Mouse (Mus musculus) midbrain, embryonic 12.5 days (tissue): Measurements from ENCODE around the gene Tsc1. TPM values are rescaled to one million over a fixed set of nuclear protein-coding genes. Genes with fewer than 3 reads are reported as not detected.

Experiments used
- ATAC-seq: fragments of 200-750 bp; cut with Nextera tagmentation; 2 replicates; pipeline ENCODE4 v1.8.0; 2017; ENCODE audit warnings: low read depth, moderate TSS enrichment, moderate library complexity; ENCODE audit not compliant: low FRiP score
- H3K27ac ChIP-seq: fragments of 300-500 bp; sonication (generic); replicated peaks from 2 replicates; pipeline ENCODE4 v1.5.1; 2016; ENCODE audit warnings: mild to moderate bottlenecking
- H3K27me3 ChIP-seq: fragments of 300-500 bp; sonication (generic); 2 replicates; pipeline ENCODE4 v1.6.1; 2016; ENCODE audit warnings: mild to moderate bottlenecking
- H3K36me3 ChIP-seq: fragments of 300-500 bp; sonication (generic); 2 replicates; pipeline ENCODE4 v1.6.1; 2016
- H3K4me1 ChIP-seq: fragments of 300-500 bp; sonication (generic); 2 replicates; pipeline ENCODE4 v1.6.1; 2016
- H3K4me2 ChIP-seq: fragments of 300-500 bp; sonication (generic); replicated peaks from 2 replicates; pipeline ENCODE4 v1.6.1; 2016; ENCODE audit warnings: mild to moderate bottlenecking, moderate library complexity
- H3K4me3 ChIP-seq: fragments of 300-500 bp; sonication (generic); 2 replicates; pipeline ENCODE4 v1.5.1; 2016; ENCODE audit warnings: mild to moderate bottlenecking
- H3K9ac ChIP-seq: fragments of 300-500 bp; sonication (generic); replicated peaks from 2 replicates; pipeline ENCODE4 v1.6.1; 2016; ENCODE audit warnings: mild to moderate bottlenecking, moderate library complexity
- H3K9me3 ChIP-seq: fragments of 300-500 bp; sonication (generic); 2 replicates; pipeline ENCODE4 v1.6.1; 2016; ENCODE audit warnings: mild to moderate bottlenecking
- WGBS: fragments of 180-500 bp; shearing (Covaris S2); methylation state at CpG from one replicate; pipeline ENCODE4 v1.1.7; 2016; 5-methylcytosine and 5-hydroxymethylcytosine counted together
- polyA plus RNA-seq: library from polyadenylated mRNA; unstranded; fragments of >200 nt; fragmentation: Nextera tagmentation; extraction: Ambion mirVana; gene quantifications from 2 replicates; pipeline ENCODE4 v1.2.1, GENCODE M21; 2016

Tsc1 gene
- polyA plus RNA-seq, 1 experiment from 2014 or later: 33.8 TPM

DNA sequence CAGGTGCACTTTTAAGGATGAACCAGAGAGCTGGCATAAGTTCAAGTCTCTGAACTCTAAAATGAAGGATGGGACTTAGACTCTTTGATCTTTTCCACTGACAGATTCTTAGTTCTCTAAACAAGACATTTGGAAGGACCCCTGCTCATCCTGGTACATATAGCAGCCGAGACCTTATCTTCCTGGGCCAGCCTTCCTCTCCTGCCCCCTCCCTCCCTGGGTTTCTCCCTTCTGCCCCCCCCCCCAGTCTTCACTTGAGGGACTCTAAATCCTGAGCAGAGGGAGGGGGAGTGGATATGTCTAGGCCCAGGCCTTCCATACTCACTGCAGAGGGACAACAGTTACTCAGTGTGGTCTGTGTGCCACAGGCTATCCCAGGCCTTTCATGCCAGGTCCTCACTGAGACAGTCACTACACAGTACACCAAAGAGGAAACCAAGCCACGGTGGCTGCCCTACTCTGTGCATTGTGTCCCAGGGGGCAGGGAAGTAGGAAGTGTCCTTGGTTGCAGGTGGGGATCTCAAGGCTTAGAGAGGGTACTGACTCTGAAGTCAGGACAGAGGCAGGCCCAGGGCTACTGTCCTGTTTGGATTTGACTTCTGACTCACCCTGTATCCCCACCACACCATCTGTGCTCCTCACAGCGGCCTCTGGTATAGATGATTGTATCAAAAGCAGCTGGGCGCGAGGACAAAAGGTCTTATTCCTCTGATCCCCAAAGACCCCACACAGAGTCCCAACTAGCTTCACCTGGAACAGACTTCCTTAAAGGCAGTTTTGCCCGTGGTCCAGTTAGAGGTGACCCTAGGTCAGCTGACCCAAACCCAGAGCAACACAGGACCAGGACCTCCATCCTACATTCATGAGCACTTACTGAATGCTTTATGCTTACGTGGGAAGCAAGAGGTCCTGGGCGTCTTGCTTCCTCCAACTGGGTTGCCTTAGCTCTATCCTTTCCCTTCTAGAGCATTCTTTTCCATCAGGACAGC lies 23.2 kb upstream of the Tsc1 start:
- Histone ChIP-seq H3K36me3 (no peaks in the 10 kb centered on the region), H3K27me3 (peaks cover 29% of the 10 kb centered on the region), H3K9me3 (no peaks in the 10 kb centered on the region), H3K9ac (no peak overlapping the region), H3K4me3 (no peak overlapping the region), H3K4me1 (no peaks in the 10 kb centered on the region), H3K4me2 (no peak overlapping the region), H3K27ac (no peak overlapping the region)
- WGBS: 78% methylated on average over 8 of the region's 8 CpGs
- ATAC-seq: no peak

DNA sequence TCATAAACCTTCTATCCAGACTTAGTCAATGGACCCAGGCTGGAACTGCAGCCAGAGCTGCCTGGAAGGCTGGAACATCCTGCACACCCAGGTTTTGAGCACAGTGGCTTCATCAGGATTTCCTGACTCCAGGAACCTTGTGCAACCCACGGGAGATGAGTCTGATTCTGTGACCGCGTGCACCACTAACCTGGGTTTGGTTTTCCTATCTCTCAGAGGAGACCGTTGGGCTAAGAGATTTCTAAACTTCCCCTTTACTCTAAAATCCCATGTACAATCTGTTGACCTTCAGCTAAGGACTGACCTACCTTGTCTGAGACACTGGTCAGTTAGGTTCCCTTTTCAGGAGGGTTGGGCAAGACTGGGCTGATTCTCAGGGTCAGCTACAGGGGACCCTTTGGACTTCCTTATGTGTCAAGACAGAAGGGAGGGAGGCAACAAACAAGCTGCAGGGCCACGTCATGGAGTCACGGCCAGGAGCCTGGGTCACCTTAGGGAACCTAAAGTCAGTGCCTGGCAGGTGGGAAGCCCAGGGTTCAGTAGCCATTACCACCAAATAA lies 22.2 kb upstream of the Tsc1 start:
- H3K27me3 ChIP-seq: peaks cover 33% of the 10 kb centered on the region
- no peak overlapping the region for H3K4me3 ChIP-seq
- H3K4me2 ChIP-seq: no peak overlapping the region
- H3K27ac ChIP-seq: no peak overlapping the region
- no peak overlapping the region for H3K9ac ChIP-seq
- H3K36me3 ChIP-seq: no peaks in the 10 kb centered on the region
- H3K9me3 ChIP-seq: no peaks in the 10 kb centered on the region
- no peak for ATAC-seq
- 77% methylated on average over 6 of the region's 6 CpGs for WGBS
- H3K4me1 ChIP-seq: no peaks in the 10 kb centered on the region

DNA sequence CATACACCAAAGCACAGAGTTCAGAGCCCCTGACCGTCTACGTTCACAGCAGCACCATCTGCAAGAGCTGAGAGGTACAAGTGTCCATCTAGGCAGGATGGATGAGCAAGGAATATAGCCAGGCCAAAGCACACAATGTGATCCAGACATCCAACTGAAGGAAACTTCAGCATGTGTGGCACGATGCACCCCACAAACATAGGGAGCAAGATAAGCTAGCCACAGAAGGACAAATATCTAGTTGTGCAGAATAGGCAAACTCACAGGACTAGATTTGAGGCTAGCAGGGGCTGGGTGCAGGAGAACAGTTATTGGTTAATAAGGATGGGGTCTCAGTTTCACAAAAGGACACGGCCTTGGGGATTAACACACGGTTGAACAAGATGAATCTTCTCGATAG lies 21.7 kb upstream of the Tsc1 start:
- Histone ChIP-seq H3K4me3 (no peak overlapping the region), H3K4me1 (no peaks in the 10 kb centered on the region), H3K27me3 (peaks cover 32% of the 10 kb centered on the region), H3K9me3 (no peaks in the 10 kb centered on the region), H3K27ac (no peak overlapping the region), H3K4me2 (no peak overlapping the region), H3K36me3 (no peaks in the 10 kb centered on the region), H3K9ac (no peak overlapping the region)
- ATAC-seq: no peak
- 83% methylated on average over 6 of the region's 6 CpGs for WGBS

DNA sequence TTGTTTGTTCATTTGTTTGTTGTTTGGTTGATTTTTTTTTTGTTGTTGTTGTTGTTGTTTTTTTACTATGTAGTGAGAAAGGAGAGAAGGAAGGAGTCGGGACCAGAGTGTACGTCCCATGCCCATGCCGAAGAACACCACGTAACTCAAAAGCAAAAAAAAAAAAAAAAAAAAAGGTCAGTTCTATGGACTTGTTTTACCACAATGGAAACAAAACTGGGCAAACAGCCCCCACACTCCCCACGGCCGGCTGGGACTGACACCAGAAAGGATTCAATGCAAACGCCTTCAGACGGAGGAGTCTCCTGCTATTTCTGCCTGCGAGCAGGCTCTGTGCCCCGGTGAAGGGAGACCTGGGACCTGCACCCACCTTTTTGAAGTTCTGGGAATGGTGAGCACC lies 20.5 kb upstream of the Tsc1 start:
- Histone ChIP-seq H3K4me2 (no peak overlapping the region), H3K4me1 (no peaks in the 10 kb centered on the region), H3K9ac (no peak overlapping the region), H3K27me3 (peaks cover 32% of the 10 kb centered on the region), H3K27ac (no peak overlapping the region), H3K4me3 (no peak overlapping the region), H3K36me3 (no peaks in the 10 kb centered on the region), H3K9me3 (no peaks in the 10 kb centered on the region)
- 68% methylated on average over 10 of the region's 10 CpGs for WGBS
- ATAC-seq: no peak

DNA sequence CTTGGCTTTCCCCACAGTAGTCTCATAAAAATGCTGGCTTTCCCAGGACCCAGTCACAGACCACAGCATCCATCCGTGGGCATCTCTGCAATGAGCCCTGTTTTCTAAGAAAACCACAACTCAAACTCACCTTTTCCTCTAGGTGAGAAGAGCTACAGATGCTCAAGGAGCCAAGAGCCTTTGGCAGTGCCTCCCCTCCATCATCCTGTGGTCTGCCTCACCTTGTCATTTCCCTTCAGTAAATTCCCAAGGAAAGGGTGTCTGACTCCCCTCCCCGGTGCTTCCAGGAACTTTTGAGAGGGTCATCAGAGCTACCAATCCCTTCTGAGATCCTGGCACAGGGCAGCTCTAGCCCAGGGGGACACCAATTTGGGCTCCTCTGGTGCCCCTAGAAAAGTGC lies 19.9 kb upstream of the Tsc1 start:
- WGBS: 18% methylated on average over 2 of the region's 2 CpGs
- no peak overlapping the region for H3K4me3 ChIP-seq
- ATAC-seq: no peak

DNA sequence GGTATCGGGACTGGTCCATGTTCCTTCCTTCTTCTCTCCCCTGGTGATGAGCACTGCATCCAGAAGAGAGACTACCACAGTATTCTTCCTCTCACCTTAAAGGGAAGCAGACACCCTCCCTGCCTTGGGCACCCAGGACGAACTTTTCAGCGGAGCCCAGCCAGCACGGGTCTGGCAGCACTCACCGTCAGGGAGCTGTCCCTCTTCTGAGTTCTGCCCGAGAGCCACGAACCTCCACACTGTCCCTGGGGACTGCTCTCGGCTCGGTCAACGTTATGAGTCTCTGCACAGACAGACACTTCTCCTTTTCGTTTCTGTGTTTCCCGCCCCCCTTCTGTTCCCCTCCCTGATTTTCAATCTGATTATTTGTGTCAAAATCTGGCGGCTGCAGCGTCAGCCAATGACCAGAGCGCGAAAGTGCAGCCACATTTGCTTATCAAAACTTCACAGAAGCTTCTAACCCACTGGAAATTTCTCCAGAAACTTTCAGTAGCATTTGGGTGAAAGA lies 19.3 kb upstream of the Tsc1 start, which contains the start of gene Gfi1b:
TSS of gene Gfi1b (minus strand) at position 319 of the 508 bp plus-strand sequence.
- Histone ChIP-seq H3K27me3 (peaks cover 32% of the 10 kb centered on the region), H3K4me2 (no peak within 1 kb of the TSS), H3K36me3 (no peaks in the 10 kb centered on the region), H3K27ac (no peak within 1 kb of the TSS), H3K9ac (no peak within 1 kb of the TSS), H3K4me3 (no peak within 1 kb of the TSS), H3K9me3 (no peaks in the 10 kb centered on the region), H3K4me1 (no peaks in the 10 kb centered on the region)
- WGBS: 3% methylated on average over 16 of the region's 16 CpGs
- ATAC-seq: no peak

More for the DNA sequence above, 19.9 kb upstream of the Tsc1 start:
- no peak overlapping the region for H3K4me2 ChIP-seq
- no peaks in the 10 kb centered on the region for H3K4me1 ChIP-seq
- no peaks in the 10 kb centered on the region for H3K36me3 ChIP-seq
- no peak overlapping the region for H3K9ac ChIP-seq
- H3K27me3 ChIP-seq: peaks cover 32% of the 10 kb centered on the region
- no peaks in the 10 kb centered on the region for H3K9me3 ChIP-seq
- no peak overlapping the region for H3K27ac ChIP-seq

DNA sequence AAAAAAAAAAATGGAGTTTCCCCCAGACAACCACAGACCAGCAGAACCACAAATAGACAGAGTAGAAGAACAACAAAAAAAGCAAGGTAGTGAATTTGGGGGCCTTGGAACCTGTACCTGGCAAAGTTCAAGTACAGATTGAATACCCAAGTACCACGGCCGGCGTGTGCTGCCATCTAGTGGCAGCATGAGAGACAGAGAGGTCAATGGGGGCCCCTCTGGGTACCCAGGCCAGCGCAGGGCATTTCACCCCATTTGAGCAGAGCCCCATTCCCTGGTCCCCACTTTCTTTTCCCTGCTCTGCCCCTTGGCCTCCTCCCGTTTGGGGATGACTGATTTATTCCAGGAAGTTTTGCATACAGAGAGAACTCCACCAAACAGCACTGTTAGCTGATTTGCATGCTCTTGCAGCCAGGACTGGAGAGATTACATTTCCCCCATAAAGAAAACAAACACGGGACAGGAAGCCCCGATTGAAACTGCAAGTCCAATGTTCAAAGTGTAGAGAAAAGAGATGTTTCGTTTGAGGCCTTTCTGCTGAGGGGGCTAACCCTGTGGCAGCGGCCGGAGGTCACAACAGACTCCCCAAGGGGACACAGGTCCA lies 18.4 kb upstream of the Tsc1 start:
- 25% methylated on average over 10 of the region's 10 CpGs for WGBS
- no peak overlapping the region for H3K4me3 ChIP-seq
- H3K9ac ChIP-seq: no peak overlapping the region
- ATAC-seq: no peak
- no peaks in the 10 kb centered on the region for H3K9me3 ChIP-seq
- peaks cover 32% of the 10 kb centered on the region for H3K27me3 ChIP-seq
- no peaks in the 10 kb centered on the region for H3K36me3 ChIP-seq
- H3K4me1 ChIP-seq: no peaks in the 10 kb centered on the region
- H3K27ac ChIP-seq: no peak overlapping the region
- no peak overlapping the region for H3K4me2 ChIP-seq

DNA sequence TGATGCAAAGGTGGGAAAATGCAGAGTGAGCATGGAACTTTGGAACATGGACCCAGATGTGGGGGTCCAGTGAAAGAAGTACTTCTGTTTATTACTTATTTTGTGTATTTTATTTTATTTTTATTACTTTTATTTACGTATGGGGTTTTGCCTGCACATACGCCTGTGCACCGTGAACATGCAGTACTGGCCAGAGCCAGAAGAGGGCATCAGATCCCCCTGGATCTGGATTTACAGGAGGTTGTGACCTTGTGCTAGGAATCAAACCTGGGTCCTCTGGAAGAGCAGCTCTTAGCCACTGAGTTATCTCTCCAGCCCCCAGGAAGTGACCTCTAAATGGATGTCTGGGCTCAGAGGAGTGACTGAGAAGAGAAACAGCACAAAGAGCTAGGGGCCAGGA lies 16.2 kb upstream of the Tsc1 start:
- peaks cover 32% of the 10 kb centered on the region for H3K27me3 ChIP-seq
- H3K4me2 ChIP-seq: no peak overlapping the region
- 96% methylated on average over 3 of the region's 3 CpGs for WGBS
- H3K4me1 ChIP-seq: peaks cover 2% of the 10 kb centered on the region; the same call in 1 of the 2 replicates
- H3K9ac ChIP-seq: no peak overlapping the region
- no peak overlapping the region for H3K27ac ChIP-seq
- H3K9me3 ChIP-seq: no peaks in the 10 kb centered on the region
- ATAC-seq: no peak
- no peaks in the 10 kb centered on the region for H3K36me3 ChIP-seq
- no peak overlapping the region for H3K4me3 ChIP-seq

DNA sequence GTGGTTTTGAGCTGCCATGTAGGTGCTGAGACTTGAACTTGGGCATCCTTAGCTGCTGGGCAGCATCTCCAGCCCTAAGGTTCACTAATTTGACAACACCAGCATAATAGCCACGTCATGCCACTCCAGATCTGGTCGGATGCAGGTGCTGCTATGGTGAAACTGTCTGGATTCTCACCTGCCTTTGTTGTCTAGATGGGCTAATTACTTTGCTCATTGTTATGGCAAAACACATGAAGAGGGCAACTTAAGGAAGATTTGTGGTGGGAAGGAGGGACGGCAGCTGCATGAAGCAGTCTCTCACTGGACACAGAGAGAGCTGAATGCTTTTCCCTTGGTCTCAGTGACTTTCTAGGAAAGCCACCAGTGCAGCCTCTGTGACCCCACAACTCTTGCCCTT lies 15.0 kb upstream of the Tsc1 start:
- peaks cover 27% of the 10 kb centered on the region for H3K27me3 ChIP-seq
- H3K9me3 ChIP-seq: no peaks in the 10 kb centered on the region
- H3K36me3 ChIP-seq: no peaks in the 10 kb centered on the region
- 77% methylated on average over 3 of the region's 3 CpGs for WGBS
- H3K4me1 ChIP-seq: peaks cover 5% of the 10 kb centered on the region; the same call in 1 of the 2 replicates
- H3K27ac ChIP-seq: no peak overlapping the region
- no peak overlapping the region for H3K4me2 ChIP-seq
- no peak overlapping the region for H3K4me3 ChIP-seq
- no peak overlapping the region for H3K9ac ChIP-seq
- no peak for ATAC-seq

- H3K4me2 ChIP-seq: no peak overlapping the region
- no peak overlapping the region for H3K27ac ChIP-seq
- no peak overlapping the region for H3K9ac ChIP-seq
- H3K27me3 ChIP-seq: peaks cover 7% of the 10 kb centered on the region
- peaks cover 5% of the 10 kb centered on the region; the same call in 1 of the 2 replicates for H3K4me1 ChIP-seq
- no peak overlapping the region for H3K4me3 ChIP-seq
- no peak for ATAC-seq
- no peaks in the 10 kb centered on the region for H3K9me3 ChIP-seq
- H3K36me3 ChIP-seq: no peaks in the 10 kb centered on the region
- WGBS: 81% methylated on average over 2 of the region's 2 CpGs
These were observed 13.0 kb upstream of the Tsc1 start for GRCm38 (mm10) chr2:28628053-28628452.

DNA sequence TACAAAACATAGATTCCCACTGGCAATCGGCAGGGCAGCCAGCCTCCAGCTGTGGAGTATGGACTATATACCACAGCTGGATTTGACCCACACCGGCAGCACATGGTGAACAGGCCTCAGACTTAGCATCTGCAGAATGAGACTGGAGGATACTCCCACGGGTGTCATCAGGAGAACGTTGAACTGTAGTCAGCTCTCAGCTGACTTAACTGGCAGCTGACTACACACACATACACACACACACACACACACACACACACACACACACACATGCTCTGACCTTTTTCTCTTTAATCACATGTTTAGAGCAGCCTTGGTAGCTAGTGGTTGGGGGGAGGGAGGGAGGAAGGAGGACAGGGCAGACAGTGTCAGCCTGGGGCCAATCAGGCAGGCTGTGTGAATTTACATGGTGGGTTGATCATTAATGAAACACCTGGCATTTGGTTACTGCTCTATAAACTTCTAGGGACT lies 11.1 kb upstream of the Tsc1 start:
- no peak overlapping the region for H3K9ac ChIP-seq
- no peaks in the 10 kb centered on the region for H3K9me3 ChIP-seq

DNA sequence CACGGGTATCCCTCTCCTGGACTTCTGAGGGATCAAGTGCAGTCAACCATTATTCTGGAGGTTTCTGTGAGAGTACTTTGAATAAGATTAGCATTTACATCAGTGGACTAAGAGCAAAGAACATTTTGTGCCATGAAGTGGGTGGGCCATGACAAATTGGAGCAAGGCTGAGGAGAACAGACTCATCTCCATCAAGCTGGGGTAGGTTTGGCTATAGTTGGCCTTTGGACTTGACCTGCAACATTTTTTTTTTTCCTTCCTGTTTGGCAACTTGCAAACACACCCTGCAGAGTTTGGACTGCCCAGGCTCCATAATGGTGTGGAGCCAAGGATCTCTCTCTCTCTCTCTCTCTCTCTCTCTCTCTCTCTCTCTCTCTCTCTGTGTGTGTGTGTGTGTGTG lies 8.4 kb upstream of the Tsc1 start:
- WGBS: 38% methylated on average over 1 of the region's 1 CpGs
- Histone ChIP-seq H3K27ac (no peak overlapping the region), H3K9ac (no peak overlapping the region), H3K27me3 (no peaks in the 10 kb centered on the region; the same call in none of the 2 replicates), H3K9me3 (no peaks in the 10 kb centered on the region), H3K4me1 (peaks cover 5% of the 10 kb centered on the region; the same call in 1 of the 2 replicates), H3K4me3 (no peak overlapping the region), H3K4me2 (no peak overlapping the region), H3K36me3 (no peaks in the 10 kb centered on the region)
- no peak for ATAC-seq

More for the DNA sequence above, 11.1 kb upstream of the Tsc1 start:
- Histone ChIP-seq H3K27me3 (no peaks in the 10 kb centered on the region; the same call in 1 of the 2 replicates), H3K4me3 (no peak overlapping the region), H3K36me3 (no peaks in the 10 kb centered on the region), H3K4me1 (peaks cover 5% of the 10 kb centered on the region; the same call in 1 of the 2 replicates), H3K4me2 (no peak overlapping the region), H3K27ac (no peak overlapping the region)
- no peak for ATAC-seq
- 64% methylated on average over 4 of the region's 4 CpGs for WGBS
